Mouse (Mus musculus) E14TG2a.4 (cell line): ENCODE measurements around the gene Gm20388.

ENCODE experiments used
- H3K27me3 ChIP-seq: 2 replicates; pipeline ENCODE4 v1.6.1; 2014; ENCODE audit warnings: low read length, control low read depth; ENCODE audit not compliant: insufficient read depth
- H3K36me3 ChIP-seq: 2 replicates; pipeline ENCODE4 v1.6.1; 2014; ENCODE audit warnings: low read length, control low read depth; ENCODE audit not compliant: insufficient read depth
- H3K4me1 ChIP-seq: replicated peaks from 2 replicates; pipeline ENCODE4 v1.6.1; 2014; ENCODE audit warnings: low read depth, low read length, control low read depth
- H3K4me3 ChIP-seq: replicated peaks from 2 replicates; pipeline ENCODE4 v1.5.1; 2014; ENCODE audit warnings: mild to moderate bottlenecking, low read length
- H3K9me3 ChIP-seq: 2 replicates; pipeline ENCODE4 v1.6.1; 2014; ENCODE audit warnings: low read length, control low read depth
- CTCF ChIP-seq: conservative IDR thresholded peaks from 2 replicates; pipeline ENCODE4 v1.5.1; 2014; ENCODE audit warnings: low read length
- NANOG ChIP-seq: IDR thresholded peaks from 2 replicates; pipeline ENCODE4 v1.6.1; 2014; ENCODE audit warnings: borderline replicate concordance, low read length, mixed read lengths
- POU5F1 ChIP-seq: IDR thresholded peaks from 2 replicates; pipeline ENCODE4 v1.6.1; 2014; ENCODE audit warnings: low read length, borderline replicate concordance

Gm20388 gene

DNA sequence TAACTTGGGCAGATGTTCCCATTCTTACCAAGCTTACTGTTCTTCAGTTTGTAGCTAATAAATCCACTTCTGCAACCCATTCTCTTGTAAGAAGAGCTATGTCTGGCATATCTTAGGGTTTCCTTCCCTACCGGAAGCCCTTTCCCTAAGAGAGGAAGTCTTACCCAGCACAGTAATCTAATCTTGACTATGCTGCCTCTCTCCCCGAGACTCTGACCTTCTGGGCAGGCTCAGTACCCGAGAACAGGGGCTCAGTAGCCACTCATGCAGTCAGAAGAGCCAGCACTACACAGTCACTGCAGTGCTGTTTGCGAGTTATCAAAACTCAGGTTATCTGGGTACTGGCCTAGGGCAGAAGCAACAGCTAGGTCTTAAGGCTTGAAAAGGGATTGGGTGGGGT, 2987.4 kb downstream of the Gm20388 start:
- H3K27me3 ChIP-seq: no peaks in the 10 kb centered on the region
- H3K4me3 ChIP-seq: no peak overlapping the region
- H3K9me3 ChIP-seq: no peaks in the 10 kb centered on the region
- H3K4me1 ChIP-seq: peaks cover 57% of the 10 kb centered on the region
- no peak for TF ChIP-seq NANOG
- TF ChIP-seq POU5F1: no peak
- no peak for TF ChIP-seq CTCF
- peaks cover 98% of the 10 kb centered on the region for H3K36me3 ChIP-seq

GRCm38 (mm10) chr8:122898473-122898872, 2987.8 kb downstream of the Gm20388 start:
- Histone ChIP-seq H3K9me3 (no peaks in the 10 kb centered on the region), H3K4me3 (no peak overlapping the region), H3K4me1 (peaks cover 62% of the 10 kb centered on the region), H3K27me3 (no peaks in the 10 kb centered on the region), H3K36me3 (peaks cover 93% of the 10 kb centered on the region)
- TF ChIP-seq POU5F1 (no peak), CTCF (no peak), NANOG (no peak)

- H3K27me3 ChIP-seq: no peaks in the 10 kb centered on the region
- no peaks in the 10 kb centered on the region for H3K9me3 ChIP-seq
- H3K4me3 ChIP-seq: no peak overlapping the region
- peaks cover 68% of the 10 kb centered on the region for H3K4me1 ChIP-seq
- H3K36me3 ChIP-seq: peaks cover 93% of the 10 kb centered on the region
- TF ChIP-seq NANOG (no peak), POU5F1 (no peak)
Observed at GRCm38 (mm10) chr8:122899085-122899484, 2988.4 kb downstream of the Gm20388 start.

DNA sequence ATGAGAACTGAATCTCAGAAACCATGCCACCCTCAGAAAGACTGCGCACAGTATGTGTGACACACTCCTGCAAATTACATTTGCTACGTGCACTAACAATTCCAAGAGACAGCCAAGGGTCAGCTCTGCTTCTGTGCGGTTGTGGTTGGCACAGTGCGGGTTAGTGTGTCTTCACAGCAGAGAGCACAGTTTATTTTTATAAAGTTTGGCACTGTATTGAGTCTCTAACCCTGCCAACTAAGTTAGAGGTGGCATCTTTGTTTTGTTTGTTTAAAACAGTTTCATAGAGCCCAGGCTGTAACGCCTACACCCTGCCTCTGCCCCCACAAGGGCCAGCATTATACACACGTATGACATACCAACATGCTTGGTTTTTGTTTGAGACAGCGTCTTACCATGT, 2990.8 kb downstream of the Gm20388 start:
- Histone ChIP-seq H3K36me3 (peaks cover 93% of the 10 kb centered on the region), H3K27me3 (no peaks in the 10 kb centered on the region), H3K4me1 (peaks cover 87% of the 10 kb centered on the region), H3K4me3 (no peak overlapping the region), H3K9me3 (no peaks in the 10 kb centered on the region)
- TF ChIP-seq NANOG: no peak
- no peak for TF ChIP-seq POU5F1
- no peak for TF ChIP-seq CTCF

DNA sequence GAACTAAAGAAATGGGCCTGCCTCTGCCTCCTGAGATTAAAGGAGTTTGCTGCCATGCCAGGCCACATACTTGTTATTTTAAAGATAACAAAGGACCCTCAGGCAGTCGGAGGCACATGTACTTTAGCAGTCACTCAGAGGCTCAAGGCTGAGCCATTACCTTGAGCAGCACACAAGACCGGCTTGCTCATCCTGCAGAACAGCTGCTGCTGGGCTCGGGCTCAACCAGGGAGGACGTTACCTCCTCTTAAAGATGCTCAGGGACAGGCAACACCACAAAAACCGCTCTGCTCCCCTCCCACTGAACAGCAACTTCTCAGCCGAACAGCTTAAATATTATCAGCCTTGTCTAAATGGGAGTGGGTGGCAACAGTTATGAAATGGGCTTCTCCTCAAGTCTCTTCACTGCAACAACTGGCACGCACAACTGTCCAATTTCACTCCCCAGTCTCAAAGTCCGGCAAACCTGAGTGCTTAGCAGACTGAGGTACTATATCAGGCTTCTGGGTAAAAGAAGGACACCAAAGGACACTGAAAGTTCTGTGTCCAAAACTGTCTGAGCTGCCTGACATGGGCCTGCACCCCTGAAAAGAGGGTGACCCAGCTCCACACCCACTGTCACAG, 2991.4 kb downstream of the Gm20388 start:
- Histone ChIP-seq H3K4me3 (no peak overlapping the region), H3K27me3 (no peaks in the 10 kb centered on the region), H3K4me1 (peaks cover 84% of the 10 kb centered on the region), H3K9me3 (no peaks in the 10 kb centered on the region), H3K36me3 (peaks cover 93% of the 10 kb centered on the region)
- TF ChIP-seq CTCF: no peak
- no peak for TF ChIP-seq NANOG
- no peak for TF ChIP-seq POU5F1

DNA sequence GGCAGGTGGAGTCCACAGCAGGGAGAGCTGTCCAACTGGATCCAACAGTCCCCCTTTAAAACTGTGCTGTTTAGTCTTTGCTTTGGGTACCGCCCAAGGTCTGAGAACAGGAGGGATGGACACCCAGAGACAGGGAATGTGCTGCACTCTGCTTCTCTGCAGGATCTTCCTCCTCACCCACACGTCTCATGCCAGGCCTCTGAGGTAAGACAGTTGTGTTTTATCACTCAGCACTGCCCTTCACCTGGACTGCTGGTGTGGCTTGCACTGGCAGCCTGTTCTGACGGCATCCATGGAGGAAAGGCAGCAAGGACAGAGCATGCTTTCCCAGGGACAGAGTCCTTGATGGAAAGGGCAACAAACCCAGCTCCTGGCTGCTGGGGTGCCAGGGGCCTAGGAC, 2991.9 kb downstream of the Gm20388 start:
- Histone ChIP-seq H3K9me3 (no peaks in the 10 kb centered on the region), H3K36me3 (peaks cover 93% of the 10 kb centered on the region), H3K4me3 (no peak overlapping the region), H3K27me3 (no peaks in the 10 kb centered on the region), H3K4me1 (peaks cover 84% of the 10 kb centered on the region)
- no peak for TF ChIP-seq POU5F1

DNA sequence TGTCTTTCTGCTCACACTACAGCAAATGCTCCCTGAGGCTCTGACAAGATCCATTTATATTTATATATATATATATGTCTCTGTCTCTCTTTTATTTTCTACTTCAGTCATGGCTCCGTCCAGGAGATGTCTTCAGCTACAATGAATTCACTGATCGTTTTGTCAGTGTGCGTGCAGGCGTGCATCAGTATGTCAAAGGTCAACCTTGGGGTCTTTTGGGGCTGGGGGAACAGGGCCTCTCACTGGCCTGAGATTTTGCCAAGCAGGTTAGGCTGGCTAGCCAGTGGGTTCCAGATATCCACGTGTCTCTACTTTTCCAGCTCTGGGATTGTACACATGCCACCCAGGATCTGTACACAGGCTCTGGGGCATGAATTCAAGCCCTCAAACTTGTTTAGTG, 2992.4 kb downstream of the Gm20388 start:
- no peaks in the 10 kb centered on the region for H3K9me3 ChIP-seq
- peaks cover 82% of the 10 kb centered on the region for H3K4me1 ChIP-seq
- H3K27me3 ChIP-seq: no peaks in the 10 kb centered on the region
- no peak overlapping the region for H3K4me3 ChIP-seq
- peaks cover 93% of the 10 kb centered on the region for H3K36me3 ChIP-seq
- TF ChIP-seq CTCF: no peak
- no peak for TF ChIP-seq NANOG
- no peak for TF ChIP-seq POU5F1

GRCm38 (mm10) chr8:122904496-122904895, 2993.9 kb downstream of the Gm20388 start:
- H3K4me1 ChIP-seq: peaks cover 69% of the 10 kb centered on the region
- no peak for TF ChIP-seq NANOG
- no peak for TF ChIP-seq CTCF
- TF ChIP-seq POU5F1: no peak
- H3K27me3 ChIP-seq: no peaks in the 10 kb centered on the region
- no peak overlapping the region for H3K4me3 ChIP-seq
- no peaks in the 10 kb centered on the region for H3K9me3 ChIP-seq
- H3K36me3 ChIP-seq: peaks cover 93% of the 10 kb centered on the region

DNA sequence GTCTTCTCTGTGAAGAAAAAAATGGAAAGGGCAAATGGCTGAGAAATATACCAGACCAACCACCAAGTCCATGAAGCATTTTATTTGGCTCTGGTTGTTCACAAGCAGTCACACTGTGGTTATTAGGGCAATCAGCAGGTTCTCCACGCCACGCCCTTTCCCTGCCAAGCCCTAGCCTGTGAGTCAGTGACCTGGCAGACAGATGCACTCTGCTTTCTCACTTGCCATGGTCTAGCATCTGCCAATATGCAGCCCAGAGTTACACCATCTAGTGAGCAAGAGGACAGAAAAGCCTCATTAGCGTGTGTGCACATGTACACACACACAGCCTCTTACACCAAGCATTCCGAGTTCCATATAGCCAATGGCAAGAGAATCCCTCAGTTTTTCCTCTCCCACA, 2994.7 kb downstream of the Gm20388 start:
- H3K9me3 ChIP-seq: no peaks in the 10 kb centered on the region
- no peak for TF ChIP-seq CTCF
- no peak for TF ChIP-seq POU5F1
- no peak for TF ChIP-seq NANOG
- H3K4me3 ChIP-seq: no peak overlapping the region
- H3K4me1 ChIP-seq: peaks cover 69% of the 10 kb centered on the region
- peaks cover 93% of the 10 kb centered on the region for H3K36me3 ChIP-seq
- no peaks in the 10 kb centered on the region for H3K27me3 ChIP-seq
